Mouse (Mus musculus) layer of hippocampus, adult 11-12 months (tissue): ENCODE data around the gene Pdcl.

Source experiments
- DNase-seq: peaks from one replicate; pipeline ENCODE4 v3.0.0; 2022; ENCODE audit warnings: low spot score

Pdcl gene

GRCm38 (mm10) chr2:37358633-37359540 lies at the start of gene Pdcl:
TSS of gene Pdcl (minus strand) at chr2:37359332.
- DNase-seq: peak; percentile 91

GRCm38 (mm10) chr2:37395539-37395938 lies 36.4 kb upstream of the Pdcl start:
- DNase-seq: no peak

- peak; percentile 25 for DNase-seq
Measured at GRCm38 (mm10) chr2:37382921-37383320, 23.8 kb upstream of the Pdcl start.

- peak; percentile 69 for DNase-seq
Measured at GRCm38 (mm10) chr2:37380189-37380588, 21.1 kb upstream of the Pdcl start.

GRCm38 (mm10) chr2:37376018-37376417 lies 16.9 kb upstream of the Pdcl start:
- no peak for DNase-seq

- no peak for DNase-seq
Measured at GRCm38 (mm10) chr2:37370651-37371050, 11.5 kb upstream of the Pdcl start.

- no peak for DNase-seq
Measured at GRCm38 (mm10) chr2:37359908-37360307, 776 bp upstream of the Pdcl start.

GRCm38 (mm10) chr2:37355571-37355970 lies 3.6 kb downstream of the Pdcl start:
- DNase-seq: no peak

GRCm38 (mm10) chr2:37351671-37352070 lies 7.5 kb downstream of the Pdcl start:
- DNase-seq: no peak

GRCm38 (mm10) chr2:37338497-37339187 lies 20.5 kb downstream of the Pdcl start:
- DNase-seq: peak; percentile 50

- DNase-seq: no peak
Measured at GRCm38 (mm10) chr2:37333321-37333720, 25.8 kb downstream of the Pdcl start.

- no peak for DNase-seq
Measured at GRCm38 (mm10) chr2:37326215-37326614, 32.9 kb downstream of the Pdcl start, which contains the start of gene Olfr368. TSS of gene Olfr368 (plus strand) at chr2:37326515.
